ENCODE assay signal across 8 mouse cellular contexts in the genomic region with DNA sequence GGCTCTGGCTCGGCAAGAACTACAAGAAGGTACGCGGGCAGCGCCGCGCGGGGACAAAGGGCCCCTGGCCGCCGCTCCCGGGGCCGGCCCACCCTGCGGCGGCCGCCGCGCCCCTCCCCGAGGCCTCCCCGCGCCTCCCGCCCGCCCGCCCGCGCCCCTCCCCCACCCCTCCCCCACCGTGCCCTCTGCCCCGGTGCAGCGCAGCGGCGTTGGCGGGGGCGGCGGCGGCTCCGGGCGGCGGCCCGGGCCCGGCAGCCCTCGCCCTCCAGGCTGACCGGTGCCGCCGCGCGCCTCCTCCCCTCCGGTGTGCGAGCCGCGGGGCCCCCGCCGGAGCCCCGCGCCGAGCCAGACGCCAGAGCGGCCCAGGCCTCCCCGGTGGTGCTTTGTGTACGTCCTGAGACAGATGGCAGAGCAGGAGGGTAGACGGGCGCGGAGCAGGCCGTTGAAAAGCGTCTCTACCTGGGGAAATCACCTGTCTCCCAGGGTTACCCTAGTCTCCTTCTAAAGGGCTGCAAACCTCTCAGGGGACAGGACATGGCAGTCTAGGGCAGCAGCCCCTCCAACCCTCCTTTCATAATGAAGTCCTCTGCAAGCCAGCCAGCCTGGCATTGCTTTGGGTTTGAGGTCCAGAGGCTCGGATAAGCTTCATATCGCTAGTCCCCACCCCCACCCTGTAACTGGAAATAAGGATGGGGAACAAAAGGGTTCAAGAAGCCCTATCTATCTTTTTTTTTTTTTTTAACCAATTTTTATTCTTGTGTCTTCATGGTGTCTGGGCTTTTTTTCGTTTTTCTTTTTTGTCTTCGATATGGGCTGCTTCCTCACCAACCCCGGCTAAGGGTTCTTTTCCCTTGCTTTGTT. TPM values are rescaled to one million over a fixed set of nuclear protein-coding genes. Genes with fewer than 3 reads are reported as not detected.
DNase-seq lines count a peak whose midpoint lies in the region; ATAC-seq lines count a peak whose summit lies in the region.

No protein-coding gene starts in this region.

- peaks cover 28% of the 10 kb centered on the region for H3K36me3 ChIP-seq in forebrain, embryonic 15.5 days
- peaks cover 38% of the 10 kb centered on the region for H3K36me3 ChIP-seq in liver, embryonic 13.5 days
- peaks cover 7% of the 10 kb centered on the region; the same call in 1 of the 2 replicates for H3K36me3 ChIP-seq in neural tube, embryonic 11.5 days (ENCODE audit: control insufficient read depth, insufficient read depth, low read length)

- DNase-seq in layer of hippocampus, postnatal 10 days (ENCODE audit: low spot score in 2 of 2) = peak; percentile 45 to 60
- DNase-seq in layer of hippocampus, adult 9-11 months = no peak
- DNase-seq in cerebellum, adult 18-20 months = peak; percentile 56 to 67
- peak; percentile 67 for DNase-seq in induced T-regulatory cell, adult 2 months (ENCODE audit: low read depth)
- DNase-seq in liver, embryonic 13.5 days = peak; percentile 45
- peak; percentile 57 for DNase-seq in neural tube, embryonic 11.5 days (ENCODE audit: low spot score)
- peak; percentile 35 to 44 for DNase-seq in thymus, adult 18-20 months

- peak overlapping the region; percentile 91 for H3K27ac ChIP-seq in forebrain, embryonic 15.5 days (replicated peaks)
- peak overlapping the region; percentile 95 for H3K27ac ChIP-seq in liver, embryonic 13.5 days
- H3K27ac ChIP-seq in neural tube, embryonic 11.5 days (ENCODE audit: low read depth, low read length) = peak overlapping the region; percentile 95

- no peaks in the 10 kb centered on the region for H3K9me3 ChIP-seq in forebrain, embryonic 15.5 days
- H3K9me3 ChIP-seq in liver, embryonic 13.5 days (replicated peaks) = no peaks in the 10 kb centered on the region
- H3K9me3 ChIP-seq in neural tube, embryonic 11.5 days (ENCODE audit: control insufficient read depth, low read length) = no peaks in the 10 kb centered on the region

- under 1% methylated on average over 41 of the region's 67 CpGs for WGBS in forebrain, embryonic 15.5 days
- 2% methylated on average over 50 of the region's 67 CpGs for WGBS in liver, embryonic 13.5 days (ENCODE audit: insufficient replicate concordance)
- 3% methylated on average over 12 of the region's 67 CpGs for WGBS in neural tube, embryonic 11.5 days

- peak overlapping the region; percentile 83 for H3K9ac ChIP-seq in forebrain, embryonic 15.5 days (replicated peaks)
- peak overlapping the region; percentile 97 for H3K9ac ChIP-seq in liver, embryonic 13.5 days
- H3K9ac ChIP-seq in neural tube, embryonic 11.5 days (ENCODE audit: low read length) = peak overlapping the region; percentile 96

- peak overlapping the region; percentile 74 for H3K4me2 ChIP-seq in forebrain, embryonic 15.5 days (replicated peaks)
- H3K4me2 ChIP-seq in liver, embryonic 13.5 days = peak overlapping the region; percentile 92
- peak overlapping the region; percentile 87 for H3K4me2 ChIP-seq in neural tube, embryonic 11.5 days (ENCODE audit: low read depth)

- peaks cover 17% of the 10 kb centered on the region for H3K4me1 ChIP-seq in forebrain, embryonic 15.5 days
- H3K4me1 ChIP-seq in liver, embryonic 13.5 days (replicated peaks) = peaks cover 45% of the 10 kb centered on the region
- peaks cover 10% of the 10 kb centered on the region for H3K4me1 ChIP-seq in neural tube, embryonic 11.5 days (ENCODE audit: control insufficient read depth, insufficient read depth, low read length)

- peak overlapping the region; percentile 88 for H3K4me3 ChIP-seq in forebrain, embryonic 15.5 days
- H3K4me3 ChIP-seq in liver, embryonic 13.5 days (replicated peaks) = peak overlapping the region; percentile 96
- H3K4me3 ChIP-seq in neural tube, embryonic 11.5 days (ENCODE audit: low read depth, low read length) = peak overlapping the region; percentile 72

- ATAC-seq in forebrain, embryonic 15.5 days (replicated peaks) = peak; percentile 69
- peak; percentile 80 for ATAC-seq in liver, embryonic 13.5 days (ENCODE audit: low read depth)
- peak; percentile 48 for ATAC-seq in neural tube, embryonic 11.5 days (ENCODE audit: insufficient read depth, low FRiP score, low TSS enrichment)

- H3K27me3 ChIP-seq in forebrain, embryonic 15.5 days = no peaks in the 10 kb centered on the region
- no peaks in the 10 kb centered on the region for H3K27me3 ChIP-seq in liver, embryonic 13.5 days
- H3K27me3 ChIP-seq in neural tube, embryonic 11.5 days (ENCODE audit: control insufficient read depth, insufficient read depth, low read length) = no peaks in the 10 kb centered on the region

RNA-seq across cellular contexts. Expression of gene Smarcc2, which starts 0.6 kb away (rescaled TPM):
- 100 to 1,000 TPM; 205 to 222 TPM for total RNA-seq in layer of hippocampus, postnatal 10 days (2021)
- polyA plus RNA-seq in forebrain, embryonic 15.5 days (2015; fragmentation: Nextera tagmentation; extraction: Ambion mirVana) = 201 and 202 TPM in 2 replicates
- polyA plus RNA-seq in liver, embryonic 13.5 days (2015; fragmentation: Nextera tagmentation; extraction: Ambion mirVana) = 18.5 and 30.1 TPM in 2 replicates
- polyA plus RNA-seq in neural tube, embryonic 11.5 days (2014; fragmentation: Nextera tagmentation; extraction: Ambion mirVana) = 124 and 125 TPM in 2 replicates

RNA-seq across cellular contexts. Expression of gene Myl6, which starts 34.3 kb away (rescaled TPM):
- total RNA-seq in layer of hippocampus, postnatal 10 days (2021) = 100 to 1,000 TPM; 608 to 632 TPM
- polyA plus RNA-seq in forebrain, embryonic 15.5 days (2015; fragmentation: Nextera tagmentation; extraction: Ambion mirVana) = 682 and 697 TPM in 2 replicates
- 498 and 524 TPM in 2 replicates for polyA plus RNA-seq in liver, embryonic 13.5 days (2015; fragmentation: Nextera tagmentation; extraction: Ambion mirVana)
- 776 and 804 TPM in 2 replicates for polyA plus RNA-seq in neural tube, embryonic 11.5 days (2014; fragmentation: Nextera tagmentation; extraction: Ambion mirVana)

RNA-seq across cellular contexts. Expression of gene Myl6b, which starts 38.8 kb away (rescaled TPM):
- 10 to 100 TPM; 25.5 to 29.3 TPM for total RNA-seq in layer of hippocampus, postnatal 10 days (2021)
- polyA plus RNA-seq in forebrain, embryonic 15.5 days (2015; fragmentation: Nextera tagmentation; extraction: Ambion mirVana) = 4.7 and 5.6 TPM in 2 replicates
- polyA plus RNA-seq in liver, embryonic 13.5 days (2015; fragmentation: Nextera tagmentation; extraction: Ambion mirVana) = 1.2 and 1.3 TPM in 2 replicates
- 2.4 and 3.5 TPM in 2 replicates for polyA plus RNA-seq in neural tube, embryonic 11.5 days (2014; fragmentation: Nextera tagmentation; extraction: Ambion mirVana)

RNA-seq across cellular contexts. Expression of gene Rnf41, which starts 48.2 kb away (rescaled TPM):
- 10 to 100 TPM; 76.0 to 78.2 TPM for total RNA-seq in layer of hippocampus, postnatal 10 days (2021)
- polyA plus RNA-seq in forebrain, embryonic 15.5 days (2015; fragmentation: Nextera tagmentation; extraction: Ambion mirVana) = 104 and 110 TPM in 2 replicates
- 9.0 and 10.7 TPM in 2 replicates for polyA plus RNA-seq in liver, embryonic 13.5 days (2015; fragmentation: Nextera tagmentation; extraction: Ambion mirVana)
- 43.5 and 46.8 TPM in 2 replicates for polyA plus RNA-seq in neural tube, embryonic 11.5 days (2014; fragmentation: Nextera tagmentation; extraction: Ambion mirVana)

RNA-seq across cellular contexts. Expression of gene Nabp2, which starts 48.3 kb away (rescaled TPM):
- total RNA-seq in layer of hippocampus, postnatal 10 days (2021) = 10 to 100 TPM; 94.1 to 94.2 TPM
- polyA plus RNA-seq in forebrain, embryonic 15.5 days (2015; fragmentation: Nextera tagmentation; extraction: Ambion mirVana) = 137 and 139 TPM in 2 replicates
- 57.3 and 64.4 TPM in 2 replicates for polyA plus RNA-seq in liver, embryonic 13.5 days (2015; fragmentation: Nextera tagmentation; extraction: Ambion mirVana)
- polyA plus RNA-seq in neural tube, embryonic 11.5 days (2014; fragmentation: Nextera tagmentation; extraction: Ambion mirVana) = 115 and 127 TPM in 2 replicates
